Mouse (Mus musculus) adrenal gland, adult 18-20 months (tissue): ENCODE measurements at regions not wholly inside any gene's neighbourhood (a gene's known extent, or its start where the extent isn't known, plus 50 kb on each side); places are given as distances from the start of the nearest gene placed in this dataset.

Source experiments
- DNase-seq, 2 experiments: peaks; one replicate each; pipeline ENCODE4 v3.0.0; 2021 to 2022; ENCODE audit warnings: low spot score in 2 of 2

DNA sequence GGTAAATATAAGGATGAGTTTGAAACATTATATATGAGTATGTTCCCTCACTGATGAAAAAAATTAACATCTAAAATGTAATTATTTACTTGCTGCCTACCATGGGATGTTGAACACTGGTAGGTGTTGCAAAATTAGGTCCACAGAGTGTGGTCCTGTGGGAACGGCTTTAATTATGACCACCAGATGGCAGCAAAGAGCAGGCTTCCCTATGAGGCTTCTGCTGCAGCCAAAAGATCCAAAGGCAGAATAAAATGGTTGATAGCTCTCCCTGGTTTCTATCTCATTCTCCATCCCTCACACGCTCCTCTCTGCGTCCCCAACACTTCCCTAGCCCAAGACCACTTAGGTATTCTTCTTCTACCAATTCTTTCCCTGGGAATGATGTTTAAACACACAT lies 54.6 kb upstream of the Cit start:
- peak; percentile 59 to 63 for DNase-seq
